Mouse (Mus musculus) MN1 (cell line): ENCODE measurements around the gene Mapk10.

ENCODE experiments used
- DNase-seq: peaks from one replicate; pipeline ENCODE4 v3.0.0-alpha.2; 2016; ENCODE audit warnings: low spot score

The Mapk10 gene

GRCm38 (mm10) chr5:103050319-103050916 is 160.7 kb downstream of the Mapk10 start:
- no peak for DNase-seq

DNA sequence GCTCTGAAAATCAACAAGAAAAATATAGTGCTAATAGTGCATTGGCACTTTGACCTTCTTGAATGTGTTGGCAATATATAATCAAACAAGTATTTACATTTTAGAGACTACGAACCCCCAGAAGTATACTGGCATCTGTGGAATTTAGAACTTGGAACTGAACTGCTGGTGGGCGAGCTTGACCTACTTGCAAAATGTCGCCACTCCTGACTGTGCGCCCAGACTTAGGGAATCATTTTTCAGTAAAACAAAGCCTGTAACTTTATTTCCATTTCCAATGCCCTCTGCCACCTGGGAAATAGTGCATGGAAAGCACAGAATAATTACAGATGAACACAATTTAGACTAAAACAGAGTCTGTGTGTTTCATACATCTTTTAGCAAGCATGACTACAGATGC is 163.1 kb downstream of the Mapk10 start:
- DNase-seq, result no peak

DNA sequence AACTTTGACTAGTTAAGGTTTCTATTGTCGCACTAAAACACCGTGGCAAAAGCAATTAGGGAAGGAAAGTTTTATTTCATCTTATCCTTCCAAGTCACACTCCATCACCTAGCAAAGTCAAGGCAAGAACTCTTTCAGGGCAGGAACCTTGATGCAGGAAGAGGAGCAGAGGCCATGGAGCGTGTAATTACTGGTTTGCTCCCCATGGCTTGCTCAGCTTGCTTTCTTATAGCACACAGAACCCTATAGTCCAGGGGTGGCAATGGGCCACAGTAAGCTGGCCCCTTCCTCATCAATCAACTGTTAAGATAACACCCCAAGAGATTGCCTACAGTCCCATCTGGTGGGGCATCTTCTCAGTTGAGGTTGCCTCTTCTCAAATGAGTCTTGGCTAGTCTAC is 173.4 kb downstream of the Mapk10 start:
- no peak for DNase-seq

GRCm38 (mm10) chr5:103028940-103029621 is 182.1 kb downstream of the Mapk10 start:
- DNase-seq, result peak; percentile 27

DNA sequence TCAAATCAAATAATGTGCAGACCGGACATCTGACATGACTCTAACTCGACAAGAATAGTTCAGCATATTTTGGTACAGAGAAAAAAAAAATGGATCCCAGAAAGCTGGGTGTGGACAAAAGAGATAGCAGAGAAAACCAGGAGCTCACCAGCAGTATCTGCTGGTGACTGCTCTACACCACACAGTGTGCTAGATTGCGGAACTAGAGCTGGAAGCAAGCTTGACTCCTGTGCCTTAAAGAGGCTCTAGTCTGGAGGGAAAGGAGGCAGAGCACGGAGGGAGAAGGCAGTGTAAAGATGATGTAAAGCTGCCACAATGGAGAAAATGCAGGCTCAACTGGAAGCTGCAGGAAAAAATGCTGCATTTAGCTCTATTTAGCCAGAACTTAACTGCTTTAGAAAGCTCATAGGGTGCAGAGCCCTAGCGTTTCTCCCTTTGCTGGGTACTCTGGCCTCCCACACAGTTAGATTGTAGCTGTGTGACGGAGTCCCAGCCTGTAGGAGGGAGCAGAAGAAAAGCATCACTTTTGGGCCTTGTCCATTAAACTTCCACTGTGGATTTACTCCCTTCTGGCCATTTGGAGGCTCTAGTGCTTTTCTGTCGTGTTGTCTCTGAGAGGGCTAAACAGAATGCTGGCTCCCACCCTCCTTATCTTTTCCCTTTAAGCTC is 188.5 kb downstream of the Mapk10 start:
- DNase-seq, result no peak

DNA sequence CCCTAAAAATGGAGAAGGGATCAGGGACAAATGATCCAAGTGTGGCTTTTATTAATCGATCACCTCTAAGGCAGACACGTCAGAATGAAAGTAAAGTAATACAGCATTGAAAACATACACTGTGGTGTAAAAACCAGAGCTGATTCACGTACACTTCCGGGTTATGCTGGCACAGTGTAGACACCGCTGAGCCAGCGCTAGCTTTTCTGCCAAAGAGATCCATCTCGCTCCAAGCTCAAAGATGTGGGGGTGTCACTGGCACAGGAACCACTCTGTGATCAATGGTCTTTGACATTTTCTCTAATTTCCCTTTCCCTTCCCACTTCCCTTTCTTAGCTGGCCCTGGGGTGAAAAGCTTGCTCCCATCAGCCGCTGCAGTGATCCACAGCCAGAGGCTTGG is 189.7 kb downstream of the Mapk10 start:
- DNase-seq, result no peak

GRCm38 (mm10) chr5:103020954-103021353 is 190.2 kb downstream of the Mapk10 start:
- DNase-seq, result no peak

GRCm38 (mm10) chr5:103020127-103020526 is 191.0 kb downstream of the Mapk10 start:
- no peak for DNase-seq

DNA sequence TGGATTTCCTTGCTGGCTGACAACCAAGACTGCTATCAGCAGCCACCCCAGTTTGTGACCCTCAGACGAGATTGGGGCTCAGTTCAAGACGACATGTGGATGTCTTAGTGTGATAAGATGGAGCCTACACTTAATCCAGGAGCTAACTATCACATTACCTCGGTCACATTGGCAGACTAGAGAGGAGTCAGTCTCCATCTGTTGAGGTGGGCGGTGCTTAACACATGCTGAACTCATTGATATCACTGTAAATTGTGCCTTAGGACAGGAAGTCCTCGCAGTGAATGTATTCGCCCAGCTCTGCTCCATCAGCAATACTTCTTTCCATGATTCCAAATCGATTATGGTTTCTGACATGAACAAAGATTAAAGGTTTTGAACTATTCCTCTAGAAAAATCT is 193.5 kb downstream of the Mapk10 start:
- no peak for DNase-seq

DNA sequence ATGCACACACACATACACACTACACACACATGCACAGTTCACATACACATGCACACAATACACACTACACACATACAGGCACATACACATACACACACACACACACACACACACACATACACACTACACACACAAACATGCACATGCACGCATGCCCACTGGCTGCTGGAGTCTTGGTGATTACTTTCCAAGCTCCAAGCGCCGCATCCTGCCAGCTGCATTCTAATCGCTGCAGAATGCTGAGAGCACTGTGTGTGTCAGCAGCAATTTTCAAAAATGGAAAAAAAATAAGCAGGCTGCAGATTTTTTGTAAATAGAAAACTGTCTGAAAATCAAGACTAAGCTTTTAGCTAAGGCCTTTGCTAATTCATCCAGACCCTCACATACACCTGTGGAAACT is 196.8 kb downstream of the Mapk10 start:
- DNase-seq, result no peak

GRCm38 (mm10) chr5:103008894-103009293 is 202.2 kb downstream of the Mapk10 start:
- DNase-seq, result no peak

- no peak for DNase-seq
These were observed 209.0 kb downstream of the Mapk10 start for GRCm38 (mm10) chr5:103002116-103002515.

DNA sequence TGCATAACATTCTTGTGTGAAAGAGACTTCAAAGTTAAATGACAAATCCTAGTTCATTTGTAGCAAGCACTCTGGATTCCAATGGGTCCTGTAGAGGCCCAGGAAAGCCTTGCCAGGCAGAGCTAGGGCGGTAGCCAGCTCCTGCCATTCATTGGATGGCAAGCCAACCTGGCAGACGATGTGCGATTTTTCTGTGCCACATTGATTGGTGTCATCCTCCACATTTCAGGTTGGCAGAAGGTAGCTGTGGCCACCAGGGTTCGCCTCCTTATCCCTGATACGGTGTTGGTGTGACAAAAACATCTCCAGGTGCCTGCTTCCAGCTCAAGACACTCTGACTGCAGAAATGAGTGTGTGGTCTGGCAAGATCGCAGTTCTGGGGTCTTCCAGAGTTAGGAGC is 210.6 kb downstream of the Mapk10 start:
- no peak for DNase-seq

DNA sequence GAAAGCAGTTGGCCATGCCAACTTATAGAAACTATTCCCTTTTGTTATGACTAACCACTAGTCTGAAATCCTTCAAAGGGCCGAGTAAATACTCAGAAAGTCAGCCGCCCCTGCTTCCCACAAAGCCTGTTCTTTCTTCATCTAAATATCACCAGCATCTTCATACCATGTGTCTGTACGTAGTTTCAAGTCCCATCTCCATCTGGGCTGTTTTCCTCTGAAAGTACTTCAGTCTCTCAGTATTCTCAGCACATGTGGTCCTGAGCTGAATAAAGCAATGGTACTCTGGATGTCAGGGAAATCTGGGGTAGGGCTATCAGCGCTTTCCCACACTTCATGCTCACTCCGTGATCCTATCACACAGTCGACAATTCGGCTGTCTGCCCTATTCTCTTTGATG is 212.6 kb downstream of the Mapk10 start:
- no peak for DNase-seq

DNA sequence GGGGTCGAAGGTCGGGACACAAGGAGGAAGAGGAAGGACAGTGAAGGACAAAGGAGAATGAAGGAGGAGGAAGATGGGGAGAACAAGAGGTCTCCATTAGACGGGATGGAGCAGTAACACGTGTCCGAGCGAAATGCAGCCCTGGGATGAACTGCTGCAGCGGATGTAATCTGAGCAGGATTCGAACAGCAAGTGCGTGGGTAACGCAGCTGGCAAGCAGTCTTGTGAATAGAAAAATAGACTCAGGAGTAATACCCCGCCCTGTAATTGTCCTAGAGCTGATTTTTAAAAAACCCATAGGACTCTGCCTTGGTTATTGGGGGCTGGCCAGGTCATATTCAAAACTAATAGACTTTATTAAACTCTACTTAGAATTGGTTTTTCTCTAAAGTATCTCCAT is 213.2 kb downstream of the Mapk10 start:
- no peak for DNase-seq

DNA sequence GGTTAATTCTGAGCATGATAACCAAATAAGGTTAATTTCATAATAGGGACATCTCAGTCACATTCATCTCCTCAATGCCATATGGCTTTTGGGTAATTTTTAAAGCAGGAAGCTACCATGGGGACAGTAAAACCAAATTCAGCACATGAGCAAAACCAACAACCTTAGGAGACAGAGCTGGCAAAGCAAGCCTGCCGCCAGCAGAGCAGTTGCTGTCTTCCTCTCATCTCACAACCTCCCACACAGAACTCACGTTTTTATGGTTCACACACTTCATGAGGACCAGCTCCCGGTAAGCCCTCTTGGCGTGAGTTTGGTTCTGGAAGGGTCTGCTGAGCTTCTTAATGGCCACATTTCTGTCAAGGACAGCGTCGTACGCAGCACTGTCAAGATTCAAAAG is 214.8 kb downstream of the Mapk10 start:
- no peak for DNase-seq

GRCm38 (mm10) chr5:102995928-102996327 is 215.2 kb downstream of the Mapk10 start:
- DNase-seq, result no peak

DNA sequence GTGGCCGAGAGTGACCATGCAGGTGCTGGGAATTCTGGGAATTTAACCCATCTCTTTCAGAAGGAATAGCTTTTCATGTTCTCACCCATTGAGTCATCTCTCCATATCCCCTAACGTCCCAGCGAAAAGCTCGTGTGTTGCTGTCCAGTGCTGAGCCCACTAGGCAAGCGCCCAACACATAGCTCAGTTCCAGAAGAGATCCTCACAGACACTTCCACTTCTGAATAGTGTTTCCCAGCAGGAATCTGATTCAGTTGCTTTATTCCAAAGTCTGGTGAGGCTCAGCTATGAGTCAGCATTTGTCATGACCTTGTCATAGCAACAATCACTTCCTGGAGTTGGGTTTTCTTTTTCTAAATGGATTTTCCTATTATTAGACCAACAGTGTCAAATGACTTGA is 217.2 kb downstream of the Mapk10 start:
- peak; percentile 34 for DNase-seq

- DNase-seq, result no peak
These were observed 219.4 kb downstream of the Mapk10 start for GRCm38 (mm10) chr5:102991691-102992090.

DNA sequence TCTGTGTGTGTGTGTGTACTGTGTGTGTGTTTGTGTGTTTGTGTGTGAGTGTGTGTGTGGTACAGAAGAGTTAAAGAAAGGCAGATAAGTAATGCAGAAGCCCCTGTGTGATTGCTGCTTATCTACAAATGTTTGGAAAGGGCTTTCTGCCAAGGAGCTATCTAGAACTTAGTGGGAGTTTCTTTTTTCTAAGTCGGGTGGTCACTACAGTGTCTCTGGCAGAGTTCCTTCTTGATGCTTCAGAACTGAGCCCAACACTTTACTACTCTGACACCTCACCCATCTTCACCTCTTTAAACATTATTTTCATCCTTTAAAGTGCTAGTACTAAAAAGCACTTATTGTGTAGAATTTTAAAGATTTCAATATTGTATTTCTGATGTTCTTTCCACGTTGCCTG is 232.8 kb downstream of the Mapk10 start:
- DNase-seq, result no peak

DNA sequence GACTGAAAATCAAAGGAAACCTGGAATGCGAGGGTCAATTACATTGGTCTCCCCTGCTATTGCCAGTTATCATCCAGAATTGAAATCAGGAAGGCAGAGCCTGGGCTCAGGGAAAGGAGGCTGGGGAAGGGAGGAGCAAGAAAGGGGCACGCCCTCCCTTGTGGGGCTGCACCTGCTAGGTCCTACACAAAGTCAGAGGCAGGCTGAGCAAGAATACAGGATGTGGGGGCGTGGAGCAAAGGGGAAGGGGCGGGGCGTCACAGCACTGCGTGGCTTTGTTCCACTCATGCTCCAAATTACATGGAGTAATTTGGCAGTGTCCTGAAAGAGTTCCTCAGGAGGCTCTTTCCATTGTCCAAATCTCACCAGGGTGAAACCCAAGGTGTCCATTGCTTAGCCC is 234.0 kb downstream of the Mapk10 start:
- no peak for DNase-seq

GRCm38 (mm10) chr5:102976540-102976939 is 234.6 kb downstream of the Mapk10 start:
- DNase-seq, result no peak

DNA sequence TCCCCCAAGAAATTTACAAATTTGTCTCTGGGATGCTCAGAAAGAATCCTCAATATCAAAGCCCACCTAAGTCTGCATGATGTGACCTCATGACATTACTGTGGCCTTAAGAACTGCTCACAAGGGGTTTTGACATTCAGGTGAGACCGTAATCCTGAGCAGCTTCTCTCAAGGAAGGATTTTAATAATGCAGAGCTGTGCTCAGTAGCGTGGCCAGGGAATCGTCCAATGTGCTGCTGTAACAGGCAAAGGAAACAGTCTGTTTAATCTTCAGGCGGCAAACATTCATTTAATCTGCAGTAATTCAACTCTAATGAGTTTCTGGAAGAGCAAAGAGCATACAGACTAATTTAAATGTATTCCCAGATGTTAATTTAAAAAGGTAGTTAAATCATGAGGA is 236.7 kb downstream of the Mapk10 start:
- no peak for DNase-seq

DNA sequence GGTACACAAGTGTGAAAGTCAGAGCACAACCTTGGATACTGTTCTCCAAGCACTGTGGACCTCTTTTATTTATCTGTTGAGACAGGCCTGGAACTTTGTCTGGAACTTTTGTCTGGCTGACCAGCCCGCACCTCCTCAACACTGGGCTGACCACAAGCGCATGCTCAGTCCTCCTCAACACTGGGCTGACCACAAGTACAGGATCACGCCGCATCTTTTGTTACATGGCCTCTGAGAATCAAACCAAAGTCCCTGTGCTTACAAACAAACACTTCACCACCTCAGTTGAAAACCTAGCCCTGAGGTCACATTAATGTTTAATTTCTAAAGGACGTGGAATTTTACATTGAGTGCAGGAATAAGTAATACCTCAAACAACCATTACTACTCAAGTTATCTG is 246.7 kb downstream of the Mapk10 start:
- DNase-seq, result no peak
